Mouse (Mus musculus) heart, adult 8-10 months (tissue): ENCODE measurements around the gene Csnk1d. TPM values are rescaled to one million over a fixed set of nuclear protein-coding genes. Genes with fewer than 3 reads are reported as not detected.

Experiments used
- DNase-seq: peaks from one replicate; pipeline ENCODE4 v3.0.0; 2022; ENCODE audit warnings: low spot score
- total RNA-seq, 4 experiments: library from RNA; stranded (reverse); gene quantifications; 2 replicates each; pipeline ENCODE4 v1.2.4; 2022

The Csnk1d gene
- total RNA-seq, 4 experiments from 2014 or later, result 52.1 to 61.2 (median 56.3) TPM

- no peak for DNase-seq
These were observed 36.2 kb downstream of the Csnk1d start for GRCm38 (mm10) chr11:120954936-120955335.

GRCm38 (mm10) chr11:120951731-120952730, 39.1 kb downstream of the Csnk1d start:
- no peak for DNase-seq

GRCm38 (mm10) chr11:120951237-120951636, 39.9 kb downstream of the Csnk1d start:
- DNase-seq, result no peak

- DNase-seq, result peak; percentile 90
These were observed 40.6 kb downstream of the Csnk1d start for GRCm38 (mm10) chr11:120950281-120951202.

- no peak for DNase-seq
These were observed 41.3 kb downstream of the Csnk1d start for GRCm38 (mm10) chr11:120949863-120950262.

GRCm38 (mm10) chr11:120948861-120949851, 42.0 kb downstream of the Csnk1d start:
- no peak for DNase-seq

GRCm38 (mm10) chr11:120948328-120948727, 42.8 kb downstream of the Csnk1d start, which contains the start of gene Slc16a3:
Gene Slc16a3 (plus strand): TSS chr11:120948480.
- DNase-seq, result no peak

- no peak for DNase-seq
These were observed 45.2 kb downstream of the Csnk1d start for GRCm38 (mm10) chr11:120945926-120946325.

- no peak for DNase-seq
These were observed 45.9 kb downstream of the Csnk1d start for GRCm38 (mm10) chr11:120945266-120945665.

GRCm38 (mm10) chr11:120940959-120941358, 50.2 kb downstream of the Csnk1d start:
- DNase-seq, result no peak

- DNase-seq, result no peak
These were observed 51.3 kb downstream of the Csnk1d start for GRCm38 (mm10) chr11:120939712-120940341.

- DNase-seq, result no peak
These were observed 52.3 kb downstream of the Csnk1d start for GRCm38 (mm10) chr11:120938795-120939194.

- no peak for DNase-seq
These were observed 53.2 kb downstream of the Csnk1d start for GRCm38 (mm10) chr11:120937976-120938375.

- DNase-seq, result peak; percentile 90
These were observed 58.3 kb downstream of the Csnk1d start, which contains the start of gene Ccdc57 for GRCm38 (mm10) chr11:120932564-120933398. Gene Ccdc57 (minus strand): TSS chr11:120932872.

- DNase-seq, result no peak
These were observed 59.7 kb downstream of the Csnk1d start for GRCm38 (mm10) chr11:120931479-120931878.

- no peak for DNase-seq
These were observed 62.7 kb downstream of the Csnk1d start for GRCm38 (mm10) chr11:120928468-120928867.

GRCm38 (mm10) chr11:120922528-120922927, 68.6 kb downstream of the Csnk1d start:
- no peak for DNase-seq

GRCm38 (mm10) chr11:120917756-120918155, 73.4 kb downstream of the Csnk1d start:
- DNase-seq, result no peak

GRCm38 (mm10) chr11:120916477-120916876, 74.7 kb downstream of the Csnk1d start:
- DNase-seq, result no peak
